Mouse (Mus musculus): ENCODE results near the gene Efnb3.

Gene Efnb3

DNA sequence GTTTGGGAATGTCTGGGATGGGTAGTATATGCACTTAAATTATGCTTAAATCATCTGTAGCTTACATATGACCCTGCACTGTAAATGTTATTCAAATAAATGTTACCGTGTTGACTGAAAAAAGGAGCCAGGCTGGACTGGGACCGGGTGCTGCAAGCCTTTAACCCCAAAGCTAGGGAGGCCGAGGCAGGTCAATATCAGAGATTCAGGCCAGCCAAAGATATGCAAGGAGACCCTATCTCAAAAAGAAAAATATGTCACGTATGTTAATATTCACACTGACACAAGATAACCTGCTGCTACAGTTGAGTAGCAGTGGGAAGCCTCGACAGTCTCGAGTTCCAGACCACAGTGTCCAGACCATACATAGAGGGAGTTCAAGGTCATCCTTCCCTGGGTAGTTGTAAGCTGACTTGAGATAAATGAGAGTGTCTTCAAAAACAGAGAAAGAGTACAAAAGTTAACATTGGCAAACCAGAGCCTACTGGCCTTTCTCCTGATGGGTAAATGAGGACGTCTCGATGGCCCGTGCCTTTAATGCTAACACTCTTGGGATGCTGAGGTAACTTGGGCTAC is 22.3 kb upstream of the Efnb3 start:
- no peak for DNase-seq

DNA sequence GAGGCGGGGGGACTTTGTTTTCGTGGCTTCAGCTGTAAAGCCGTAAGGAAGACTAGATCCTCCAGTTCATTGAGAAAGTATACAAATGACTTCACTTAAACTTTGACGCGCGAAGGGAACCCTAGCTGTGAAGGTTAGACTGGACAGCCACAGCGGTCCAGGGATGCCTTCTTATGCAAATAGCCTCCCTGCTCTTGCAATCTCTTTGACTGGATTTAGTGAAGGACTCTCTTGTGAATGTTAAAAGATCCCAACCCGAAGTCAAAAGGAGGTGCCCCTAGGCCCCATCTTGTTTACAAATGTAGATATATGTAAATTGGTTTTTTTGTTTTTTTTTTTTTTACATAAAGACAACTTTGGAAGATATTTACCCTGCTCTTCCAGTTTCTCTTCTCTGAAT is 21.8 kb upstream of the Efnb3 start:
- DNase-seq = no peak

DNA sequence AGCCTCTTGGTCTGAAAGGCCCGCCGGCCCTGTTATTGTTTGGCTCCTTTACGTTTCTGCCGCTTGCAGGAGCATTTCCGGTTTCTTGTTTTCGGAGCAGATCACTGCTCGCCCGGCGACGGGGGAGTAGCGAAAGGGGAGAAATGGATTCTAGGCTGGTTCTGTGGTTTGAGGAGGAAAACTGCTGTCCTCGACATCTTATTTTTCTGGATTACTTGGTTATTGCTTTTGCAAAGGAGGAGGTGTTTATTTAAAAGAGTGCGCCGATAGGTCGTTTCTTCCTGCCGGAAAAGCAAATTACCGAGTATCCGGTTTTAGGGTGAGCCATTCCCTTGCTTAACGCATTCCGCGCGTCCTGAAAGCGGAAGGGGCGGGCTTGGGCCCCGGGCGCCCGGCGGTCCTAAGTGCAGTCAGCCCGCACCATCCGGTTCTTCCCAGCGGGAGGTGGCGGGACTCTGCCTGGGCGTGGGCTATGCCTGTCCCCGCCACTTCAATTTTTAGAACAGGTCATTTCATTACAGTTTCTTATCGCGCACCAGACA is 21.2 kb upstream of the Efnb3 start:
- DNase-seq = peak; percentile 95 to 96

- DNase-seq = no peak
Observed at GRCm38 (mm10) chr11:69580572-69581146, 20.7 kb upstream of the Efnb3 start.

GRCm38 (mm10) chr11:69580091-69580514 is 20.1 kb upstream of the Efnb3 start, which contains the start of the genes Wrap53 and Trp53:
Gene Wrap53, minus strand, starts transcription at chr11:69580255.
Gene Trp53, plus strand, starts transcription at chr11:69580359.
- peak; percentile 87 to 94 for DNase-seq

DNA sequence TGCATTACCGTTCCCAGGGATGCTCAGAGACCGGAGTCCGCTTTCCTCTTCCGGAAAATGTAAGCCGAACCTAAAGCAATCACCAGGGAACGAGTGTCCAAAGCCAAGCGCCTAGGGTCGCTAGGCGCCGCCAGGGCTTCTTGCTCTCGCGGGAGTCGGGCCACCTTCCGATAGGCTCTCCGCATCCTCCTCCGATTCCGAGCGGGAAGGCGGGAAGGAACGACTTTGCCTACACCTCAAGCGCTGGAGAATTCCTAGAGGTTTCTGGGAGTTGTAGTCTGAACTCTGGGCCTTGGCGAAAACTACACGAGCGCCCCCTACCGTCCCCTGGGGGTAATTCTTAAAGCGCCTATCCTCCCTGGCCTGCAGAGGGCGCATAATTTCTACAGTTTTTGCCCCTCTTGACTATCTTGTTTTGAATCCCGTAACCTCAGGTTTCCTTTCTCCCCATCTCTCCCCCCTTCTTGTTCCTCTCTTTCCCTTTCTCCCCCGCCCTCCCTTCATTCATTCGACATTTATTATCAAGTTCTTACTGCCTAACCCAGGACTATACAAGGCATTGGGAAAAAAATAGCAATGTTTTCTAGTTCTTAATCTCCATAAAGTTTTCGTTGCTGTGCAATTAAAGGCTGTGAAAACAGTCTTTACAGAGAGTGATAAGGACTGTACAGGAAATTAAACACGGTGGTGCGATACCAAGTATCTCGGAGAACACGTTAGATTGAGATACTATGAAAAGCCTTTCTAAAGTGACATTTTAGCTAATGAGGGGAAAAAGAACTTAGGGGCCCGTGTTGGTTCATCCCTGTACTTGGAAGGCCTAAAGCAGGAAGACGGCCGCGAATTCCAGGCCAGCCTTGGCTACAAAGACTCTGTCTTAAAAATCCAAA is 19.4 kb upstream of the Efnb3 start:
- DNase-seq = peak; percentile 94 to 99

- DNase-seq = no peak
Observed at GRCm38 (mm10) chr11:69578301-69578700, 18.3 kb upstream of the Efnb3 start.

DNA sequence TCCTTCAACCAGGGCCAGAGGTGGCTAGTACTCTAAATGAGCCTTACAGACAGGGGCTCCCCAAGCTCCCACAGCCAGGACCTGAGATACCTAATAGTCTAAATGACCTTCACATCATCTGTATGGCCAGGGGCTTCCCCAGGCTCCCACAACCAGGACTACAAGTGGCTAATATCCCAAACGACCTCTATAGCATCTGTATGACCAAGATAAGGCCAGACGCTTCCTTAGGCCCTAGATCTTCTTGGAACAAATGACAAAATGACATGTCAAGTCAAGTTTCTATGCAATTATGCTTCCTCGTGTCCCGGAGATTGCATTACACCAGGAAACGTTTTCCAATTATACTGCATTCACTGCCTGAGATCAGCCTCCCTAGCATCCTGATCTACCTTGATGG is 16.3 kb upstream of the Efnb3 start:
- DNase-seq = no peak

- no peak for DNase-seq
Observed at GRCm38 (mm10) chr11:69575220-69575619, 15.2 kb upstream of the Efnb3 start.

GRCm38 (mm10) chr11:69565131-69565530 is 5.1 kb upstream of the Efnb3 start:
- no peak for DNase-seq

DNA sequence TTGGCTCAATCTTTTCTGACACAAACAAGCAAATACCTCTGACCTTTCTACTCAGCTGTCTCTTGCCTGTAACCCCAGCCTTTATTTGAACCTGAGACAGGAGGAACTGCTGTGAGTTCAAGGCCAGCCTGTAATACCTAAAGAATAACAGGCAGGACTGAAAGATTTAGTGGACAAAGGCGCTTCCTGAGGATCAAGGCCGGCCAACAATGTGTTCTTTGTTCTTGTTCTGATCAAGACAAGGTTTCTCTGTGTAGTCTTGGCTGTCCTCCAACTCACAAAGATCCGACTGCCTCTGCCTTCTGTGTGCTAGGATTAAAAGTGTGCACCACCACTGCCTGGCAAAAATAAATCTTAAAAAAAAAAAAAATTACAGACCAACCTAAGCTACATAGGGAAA is 4.4 kb upstream of the Efnb3 start:
- no peak for DNase-seq

- no peak for DNase-seq
Observed at GRCm38 (mm10) chr11:69563373-69563772, 3.4 kb upstream of the Efnb3 start.

GRCm38 (mm10) chr11:69560896-69561854 is 1.2 kb upstream of the Efnb3 start:
- no peak for DNase-seq

DNA sequence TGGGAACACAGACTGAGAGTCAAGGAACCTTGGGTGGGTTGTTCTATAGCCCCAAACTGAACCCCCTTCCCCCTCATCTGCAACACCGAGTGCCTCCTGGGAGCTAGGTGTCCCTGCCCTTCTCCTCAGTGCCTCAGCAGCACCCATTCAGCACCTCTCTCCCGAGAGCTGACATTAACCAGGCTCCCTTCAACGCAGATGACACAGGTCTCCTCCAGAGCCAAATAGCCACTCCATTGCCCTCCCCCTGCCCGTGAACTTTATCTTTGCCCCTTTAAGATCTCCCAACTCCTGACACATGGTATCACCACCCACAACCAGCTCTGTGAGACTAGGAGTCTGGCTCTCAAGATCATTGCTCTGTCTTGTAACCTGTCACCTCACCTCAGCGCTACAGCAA is 822 bp downstream of the Efnb3 start:
- DNase-seq = no peak

DNA sequence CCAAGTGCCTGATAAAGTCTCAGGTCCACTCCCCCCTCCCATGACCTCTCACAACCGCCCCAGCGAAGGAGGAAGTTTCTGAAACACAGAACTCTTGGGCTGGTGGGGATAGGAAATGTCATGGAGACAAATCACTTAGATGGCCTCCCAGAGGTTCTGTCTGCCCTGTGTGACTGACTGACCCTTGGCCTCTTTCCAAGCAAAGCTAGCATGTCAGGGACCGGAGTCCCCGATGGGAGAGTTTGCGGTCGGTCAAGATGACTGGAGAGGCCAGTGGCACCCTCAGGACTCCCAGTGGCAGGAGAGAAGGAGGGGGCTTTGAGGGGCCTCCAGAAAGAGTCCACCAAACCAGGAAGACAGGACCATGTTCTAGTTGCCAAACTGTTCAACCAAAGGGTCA is 1.2 kb downstream of the Efnb3 start:
- DNase-seq = no peak

GRCm38 (mm10) chr11:69557381-69557958 is 2.5 kb downstream of the Efnb3 start:
- DNase-seq = no peak

DNA sequence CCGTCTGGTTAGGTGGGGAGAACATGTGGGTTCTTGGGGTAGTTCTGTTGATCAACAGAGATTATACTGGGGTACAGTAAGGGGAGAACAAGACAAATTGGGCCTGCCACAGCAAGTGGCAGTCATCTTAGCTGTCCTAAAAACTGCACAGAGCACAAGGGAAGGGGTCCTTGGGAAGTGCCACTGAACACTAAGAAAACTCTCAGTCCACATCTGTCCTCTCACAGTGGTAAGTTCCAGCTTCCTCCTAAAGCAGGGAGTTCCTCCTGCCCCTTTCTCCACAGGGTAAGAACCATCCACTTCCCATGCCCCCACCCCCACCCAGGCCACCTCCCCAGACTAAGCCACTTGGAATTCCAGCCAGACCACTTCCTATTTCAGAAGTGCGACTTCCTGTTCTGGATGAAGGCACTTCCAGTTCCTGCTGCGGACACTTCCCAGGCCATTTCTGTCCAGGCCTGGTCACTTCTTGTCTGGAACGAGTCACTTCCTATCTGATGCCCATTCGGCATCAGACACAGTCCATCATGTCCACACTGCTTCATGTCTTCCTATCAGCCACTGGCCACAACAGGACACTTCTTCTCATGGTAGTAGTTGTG is 5.4 kb downstream of the Efnb3 start:
- no peak for DNase-seq

DNA sequence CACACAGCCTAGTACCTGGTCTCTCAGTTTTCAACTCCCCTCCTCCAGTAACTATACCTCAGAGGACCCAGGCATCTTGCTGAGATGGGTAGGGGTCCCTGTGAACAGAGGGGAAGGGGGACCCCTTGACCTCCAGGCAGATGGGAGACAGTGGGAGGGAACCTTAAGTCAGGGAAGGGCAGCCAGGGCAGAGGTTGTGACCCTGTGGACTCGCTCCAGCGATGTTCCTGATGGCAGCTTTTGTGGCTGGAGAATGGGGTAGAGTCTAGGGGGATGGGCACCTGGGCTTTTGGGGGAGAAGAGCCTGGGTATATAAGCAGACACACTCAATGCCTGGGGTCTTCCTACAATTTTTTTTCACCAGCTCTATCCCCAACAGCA is 6.7 kb downstream of the Efnb3 start:
- no peak for DNase-seq

- no peak for DNase-seq
Observed at GRCm38 (mm10) chr11:69552622-69553340, 7.2 kb downstream of the Efnb3 start.

DNA sequence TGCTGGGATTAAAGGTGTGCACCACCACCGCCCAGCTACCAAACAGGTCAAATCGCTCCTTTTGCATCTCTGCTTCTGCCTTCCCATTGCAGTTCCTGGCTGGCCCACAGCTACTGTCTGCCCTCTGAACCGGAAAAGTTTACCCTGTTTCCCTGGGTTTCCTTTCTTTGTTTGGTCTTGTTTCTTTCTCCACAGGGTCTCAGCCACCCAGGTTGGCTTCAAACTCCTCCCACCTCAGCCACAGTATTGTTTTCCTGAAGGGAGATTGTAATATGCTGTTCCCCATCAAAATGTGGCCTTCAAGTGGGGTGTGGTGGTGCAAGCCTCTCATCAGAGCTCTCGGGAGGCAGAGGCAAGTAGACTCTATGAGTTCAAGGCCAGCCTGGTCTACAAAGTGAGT is 8.7 kb downstream of the Efnb3 start:
- no peak for DNase-seq

DNA sequence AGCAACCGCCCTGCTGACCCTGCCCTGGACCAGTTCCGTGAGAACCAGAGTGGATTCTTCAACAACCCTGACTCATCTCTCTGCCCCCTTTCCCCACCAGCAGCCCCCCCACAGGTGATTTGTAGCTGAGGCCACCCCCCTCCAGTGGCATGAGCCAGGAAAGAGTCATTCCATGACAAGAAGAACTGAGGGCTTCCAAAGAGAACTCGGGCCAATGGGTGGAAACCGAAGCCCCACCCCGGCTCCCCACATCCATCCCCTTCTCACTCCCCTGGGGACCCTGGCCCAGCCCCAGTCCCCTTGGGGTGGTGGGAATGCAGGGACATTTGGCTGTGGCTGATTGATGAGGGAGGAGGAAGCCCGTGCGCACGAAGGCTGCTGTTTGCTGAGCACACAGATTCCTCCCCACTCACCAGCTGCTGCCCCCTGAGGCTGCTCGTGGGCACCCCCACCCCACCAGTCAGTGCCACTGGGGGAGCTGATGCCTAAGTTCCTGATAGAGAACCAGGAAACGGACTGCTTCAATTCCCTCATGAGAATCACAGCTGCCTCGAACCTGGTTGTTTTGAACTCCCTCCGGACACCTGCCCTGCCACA is 10.8 kb downstream of the Efnb3 start, which contains the start of gene Dnah2:
Dnah2 (minus strand) TSS at position 51 of the 597 bp plus-strand sequence.
- no peak for DNase-seq

Measured in cerebellum, adult 18-20 months (tissue).